Mouse (Mus musculus) Patski (cell line): Measurements from ENCODE around the gene Ccdc9b. TPM values are rescaled to one million over a fixed set of nuclear protein-coding genes. Genes with fewer than 3 reads are reported as not detected.

Experiments
- ATAC-seq: fragments of 100-300 bp; one replicate; pipeline ENCODE4 v1.8.0; 2021
- CTCF ChIA-PET: fragments of 350-600 bp; sonication (Branson Sonifier 250); formaldehyde crosslinking; loops from one replicate; lab custom pipeline; 2022; ENCODE audit warnings: inconsistent platforms; lab: Charles Lee
- POLR2A ChIA-PET: fragments of 350-600 bp; sonication (Branson Sonifier 250); formaldehyde crosslinking; loops from one replicate; lab custom pipeline; 2022; ENCODE audit warnings: antibody characterized with exemption, inconsistent platforms; lab: Charles Lee
- DNase-seq: peaks from one replicate; pipeline ENCODE4 v3.0.0-alpha.2; 2011; ENCODE audit warnings: low read depth, low spot score
- H3K27me3 ChIP-seq: fragments of 371-371 bp; one replicate; pipeline ENCODE4 v1.5.1; 2021
- CTCF ChIP-seq: fragments of 100-300 bp; IDR thresholded peaks from one replicate; pipeline ENCODE4 v1.5.1; 2021
- in situ Hi-C: fragments of 300-500 bp; cut with MboI; formaldehyde crosslinking; loops from 3 replicates; pipeline ENCODE4 v1.11.1; 2018; ENCODE audit warnings: low pct_unique_long_range_greater_than_20kb, mixed read lengths
- polyA plus RNA-seq: library from polyadenylated mRNA; unstranded; gene quantifications from one replicate; pipeline ENCODE4 v1.2.3, GENCODE M21; 2021

The Ccdc9b gene
- polyA plus RNA-seq, 1 experiment from 2014 or later = 31.5 TPM

GRCm38 (mm10) chr2:118741183-118741582 is 21.3 kb downstream of the Ccdc9b start:
- ChIA-PET CTCF (interaction anchor here (2.0 kb wide), 1 partner anchor 18 kb away, joined by 9 read pairs; no protein-coding TSS in a partner anchor), POLR2A (no interaction called here)
- H3K27me3 ChIP-seq = peaks cover 5% of the 10 kb centered on the region
- no peak for TF ChIP-seq CTCF
- ATAC-seq (no peak), DNase-seq (no peak)
- in situ Hi-C loops = loop anchor here (25.0 kb wide), 1 partner anchor 254 kb away; the partner anchor contains the start of gene Srp14

- ATAC-seq = no peak
- in situ Hi-C loops = loop anchor here (25.0 kb wide), 1 partner anchor 253 kb away; the partner anchor contains the start of gene Srp14
- no peak for TF ChIP-seq CTCF
Observed at GRCm38 (mm10) chr2:118740341-118740740, 22.1 kb downstream of the Ccdc9b start.

GRCm38 (mm10) chr2:118733341-118733740 is 29.1 kb downstream of the Ccdc9b start:
- POLR2A ChIA-PET = interaction anchor here (1.3 kb wide), 1 partner anchor 28 kb away, joined by 3 read pairs; no protein-coding TSS in a partner anchor
- H3K27me3 ChIP-seq = peaks cover 11% of the 10 kb centered on the region
- no peak for TF ChIP-seq CTCF
- ATAC-seq = no peak
- DNase-seq = no peak
- CTCF ChIA-PET = interaction anchor here (0.8 to 1.4 kb wide), 5 partner anchors 10 to 150 kb away, joined by 3 to 5 read pairs (median 4); partner anchors contain the start of gene Ankrd63
- in situ Hi-C loops = loop anchor here (25.0 kb wide), 1 partner anchor 246 kb away; the partner anchor contains the start of gene Srp14

More at GRCm38 (mm10) chr2:118740341-118740740, 22.1 kb downstream of the Ccdc9b start:
- peaks cover 7% of the 10 kb centered on the region for H3K27me3 ChIP-seq
- no peak for DNase-seq
- POLR2A ChIA-PET = no interaction called here
- CTCF ChIA-PET = no interaction called here

- ATAC-seq (no peak), DNase-seq (no peak)
- POLR2A ChIA-PET = no interaction called here
- TF ChIP-seq CTCF = no peak
- CTCF ChIA-PET = interaction anchor here (1.7 to 2.3 kb wide), 2 partner anchors 28 to 36 kb away, joined by 4 to 9 read pairs; partner anchors contain the start of gene Ankrd63
- in situ Hi-C loops = loop anchor here (25.0 kb wide), 1 partner anchor 245 kb away; the partner anchor contains the start of gene Srp14
- H3K27me3 ChIP-seq = peaks cover 14% of the 10 kb centered on the region
Observed at GRCm38 (mm10) chr2:118731981-118732380, 30.5 kb downstream of the Ccdc9b start.

GRCm38 (mm10) chr2:118730622-118730915 is 31.9 kb downstream of the Ccdc9b start:
- no peak for DNase-seq

GRCm38 (mm10) chr2:118729816-118730621 is 32.4 kb downstream of the Ccdc9b start:
- ChIA-PET POLR2A (interaction anchor here (1.2 to 1.6 kb wide), 3 partner anchors 45 to 108 kb away, joined by 3 read pairs; no protein-coding TSS in a partner anchor), CTCF (interaction anchor here (0.7 to 3.8 kb wide), 15 partner anchors 17 to 244 kb away, joined by 3 to 21 read pairs (median 5); partner anchors contain the start of gene Ankrd63)
- TF ChIP-seq CTCF = no peak
- DNase-seq (no peak), ATAC-seq (no peak)
- in situ Hi-C loops = loop anchor here (5.0 to 25.0 kb wide), 2 partner anchors 93 to 243 kb away; partner anchors contain the start of gene Srp14
- H3K27me3 ChIP-seq = peaks cover 12% of the 10 kb centered on the region

More at GRCm38 (mm10) chr2:118730622-118730915, 31.9 kb downstream of the Ccdc9b start:
- peaks cover 13% of the 10 kb centered on the region for H3K27me3 ChIP-seq
- TF ChIP-seq CTCF = peak; percentile 87
- POLR2A ChIA-PET = interaction anchor here (0.5 to 1.5 kb wide), 3 partner anchors 45 to 165 kb away, joined by 3 read pairs; no protein-coding TSS in a partner anchor
- ATAC-seq = peak; percentile 17
- CTCF ChIA-PET = interaction anchor here (0.8 to 3.8 kb wide), 13 partner anchors 18 to 147 kb away, joined by 3 to 21 read pairs (median 6); partner anchors contain the start of gene Ankrd63
- in situ Hi-C loops = loop anchor here (25.0 kb wide), 1 partner anchor 243 kb away; the partner anchor contains the start of gene Srp14

- ChIA-PET POLR2A (interaction anchor here (1.2 to 1.6 kb wide), 3 partner anchors 46 to 107 kb away, joined by 3 read pairs; no protein-coding TSS in a partner anchor), CTCF (interaction anchor here (0.9 to 3.8 kb wide), 6 partner anchors 13 to 243 kb away, joined by 3 to 21 read pairs (median 8); no protein-coding TSS in a partner anchor)
- no peak for TF ChIP-seq CTCF
- in situ Hi-C loops = loop anchor here (5.0 to 25.0 kb wide), 2 partner anchors 92 to 242 kb away; partner anchors contain the start of gene Srp14
- H3K27me3 ChIP-seq = peaks cover 11% of the 10 kb centered on the region
- ATAC-seq (no peak), DNase-seq (no peak)
Observed at GRCm38 (mm10) chr2:118729194-118729593, 33.3 kb downstream of the Ccdc9b start.

- ChIA-PET POLR2A (interaction anchor here (0.6 kb wide), 1 partner anchor 463 kb away, joined by 5 read pairs; no protein-coding TSS in a partner anchor), CTCF (interaction anchor here (0.9 to 3.8 kb wide), 4 partner anchors 14 to 31 kb away, joined by 3 to 15 read pairs (median 7); no protein-coding TSS in a partner anchor)
- in situ Hi-C loops = loop anchor here (5.0 to 25.0 kb wide), 2 partner anchors 91 to 241 kb away; partner anchors contain the start of gene Srp14
- H3K27me3 ChIP-seq = peaks cover 17% of the 10 kb centered on the region
- TF ChIP-seq CTCF = no peak
- DNase-seq (no peak), ATAC-seq (no peak)
Observed at GRCm38 (mm10) chr2:118728337-118728736, 34.1 kb downstream of the Ccdc9b start, which contains the start of gene Plcb2. Gene Plcb2 (minus strand): TSS chr2:118728438.

- POLR2A ChIA-PET = no interaction called here
- TF ChIP-seq CTCF = no peak
- no peak for ATAC-seq
- peaks cover 19% of the 10 kb centered on the region for H3K27me3 ChIP-seq
- CTCF ChIA-PET = interaction anchor here (0.9 to 3.8 kb wide), 2 partner anchors 28 to 30 kb away, joined by 3 to 15 read pairs; no protein-coding TSS in a partner anchor
- no peak for DNase-seq
- in situ Hi-C loops = loop anchor here (5.0 to 25.0 kb wide), 2 partner anchors 91 to 241 kb away; partner anchors contain the start of gene Srp14
Observed at GRCm38 (mm10) chr2:118727911-118728310, 34.5 kb downstream of the Ccdc9b start.
